Mouse (Mus musculus) heart, postnatal 4 days (tissue): Measurements from ENCODE around the gene Atp1b1. TPM values are rescaled to one million over a fixed set of nuclear protein-coding genes. Genes with fewer than 3 reads are reported as not detected.

Experiments used
- DNase-seq: peaks from one replicate; pipeline ENCODE4 v3.0.0; 2021
- total RNA-seq, 2 experiments: library from RNA; stranded (reverse); gene quantifications; 2 replicates each; pipeline ENCODE4 v1.2.3; 2021

Gene Atp1b1
- total RNA-seq, 2 experiments from 2014 or later = 423 to 424 TPM

GRCm38 (mm10) chr1:164440230-164440629 is 17.9 kb downstream of the Atp1b1 start:
- DNase-seq = no peak

- no peak for DNase-seq
These were observed 21.4 kb downstream of the Atp1b1 start for GRCm38 (mm10) chr1:164436749-164437148.

- DNase-seq = no peak
These were observed 24.1 kb downstream of the Atp1b1 start for GRCm38 (mm10) chr1:164434049-164434448.

- DNase-seq = no peak
These were observed 25.5 kb downstream of the Atp1b1 start for GRCm38 (mm10) chr1:164432649-164433048.

- no peak for DNase-seq
These were observed 29.5 kb downstream of the Atp1b1 start for GRCm38 (mm10) chr1:164428644-164429043.

- DNase-seq = no peak
These were observed 30.4 kb downstream of the Atp1b1 start for GRCm38 (mm10) chr1:164427777-164428176.

- no peak for DNase-seq
These were observed 31.9 kb downstream of the Atp1b1 start for GRCm38 (mm10) chr1:164426227-164426626.

- DNase-seq = no peak
These were observed 37.4 kb downstream of the Atp1b1 start for GRCm38 (mm10) chr1:164420623-164421354.

GRCm38 (mm10) chr1:164419401-164419800 is 38.8 kb downstream of the Atp1b1 start:
- no peak for DNase-seq

GRCm38 (mm10) chr1:164418320-164418719 is 39.8 kb downstream of the Atp1b1 start:
- no peak for DNase-seq

- no peak for DNase-seq
These were observed 40.6 kb downstream of the Atp1b1 start for GRCm38 (mm10) chr1:164417604-164418003.

GRCm38 (mm10) chr1:164416692-164417394 is 41.3 kb downstream of the Atp1b1 start:
- DNase-seq = no peak

GRCm38 (mm10) chr1:164415347-164415751 is 42.8 kb downstream of the Atp1b1 start:
- DNase-seq = no peak

GRCm38 (mm10) chr1:164413608-164414007 is 44.5 kb downstream of the Atp1b1 start:
- no peak for DNase-seq

GRCm38 (mm10) chr1:164412906-164413305 is 45.2 kb downstream of the Atp1b1 start:
- no peak for DNase-seq

- DNase-seq = no peak
These were observed 46.8 kb downstream of the Atp1b1 start for GRCm38 (mm10) chr1:164411306-164411705.

GRCm38 (mm10) chr1:164408655-164409054 is 49.5 kb downstream of the Atp1b1 start:
- DNase-seq = no peak

- DNase-seq = no peak
These were observed 51.6 kb downstream of the Atp1b1 start for GRCm38 (mm10) chr1:164406506-164406905.

GRCm38 (mm10) chr1:164405385-164405802 is 52.8 kb downstream of the Atp1b1 start:
- DNase-seq = peak; percentile 15

GRCm38 (mm10) chr1:164399578-164399977 is 58.6 kb downstream of the Atp1b1 start:
- DNase-seq = no peak

GRCm38 (mm10) chr1:164397672-164398071 is 60.5 kb downstream of the Atp1b1 start:
- no peak for DNase-seq

- DNase-seq = no peak
These were observed 62.9 kb downstream of the Atp1b1 start for GRCm38 (mm10) chr1:164395131-164395780.

GRCm38 (mm10) chr1:164392176-164392575 is 66.0 kb downstream of the Atp1b1 start:
- DNase-seq = peak; percentile 55
